Mouse (Mus musculus) liver, embryonic 12.5 days (tissue): ENCODE results near the gene Zswim3. TPM values are rescaled to one million over a fixed set of nuclear protein-coding genes. Genes with fewer than 3 reads are reported as not detected.
"Not testable (repeated sequence)": the region's sequence is repeated elsewhere in the genome, so short reads cannot be mapped to it uniquely, and the experiment has no call there.

Source experiments
- ATAC-seq: fragments of 200-750 bp; cut with Nextera tagmentation; 2 replicates; pipeline ENCODE4 v1.8.0; 2017; ENCODE audit warnings: moderate number of reproducible peaks, mild to moderate bottlenecking, moderate library complexity
- H3K27ac ChIP-seq: fragments of 300-500 bp; sonication (generic); 2 replicates; pipeline ENCODE4 v1.5.1; 2016; ENCODE audit warnings: mild to moderate bottlenecking
- H3K27me3 ChIP-seq: fragments of 300-500 bp; sonication (generic); replicated peaks from 2 replicates; pipeline ENCODE4 v1.6.1; 2016; ENCODE audit warnings: mild to moderate bottlenecking, moderate library complexity
- H3K36me3 ChIP-seq: fragments of 300-500 bp; sonication (generic); 2 replicates; pipeline ENCODE4 v1.6.1; 2016; ENCODE audit warnings: mild to moderate bottlenecking, moderate library complexity
- H3K4me1 ChIP-seq: fragments of 300-500 bp; sonication (generic); 2 replicates; pipeline ENCODE4 v1.6.1; 2016
- H3K4me2 ChIP-seq: fragments of 300-500 bp; sonication (generic); 2 replicates; pipeline ENCODE4 v1.6.1; 2016; ENCODE audit warnings: mild to moderate bottlenecking, moderate library complexity
- H3K4me3 ChIP-seq: fragments of 300-500 bp; sonication (generic); 2 replicates; pipeline ENCODE4 v1.5.1; 2016; ENCODE audit warnings: mild to moderate bottlenecking, moderate library complexity
- H3K9ac ChIP-seq: fragments of 300-500 bp; sonication (generic); 2 replicates; pipeline ENCODE4 v1.6.1; 2016; ENCODE audit warnings: mild to moderate bottlenecking, moderate library complexity
- H3K9me3 ChIP-seq: fragments of 300-500 bp; sonication (generic); replicated peaks from 2 replicates; pipeline ENCODE4 v1.6.1; 2016; ENCODE audit warnings: mild to moderate bottlenecking, moderate library complexity
- WGBS: fragments of 180-500 bp; shearing (Covaris S2); methylation state at CpG from one replicate; pipeline ENCODE4 v1.1.7; 2016; ENCODE audit not compliant: insufficient replicate concordance; 5-methylcytosine and 5-hydroxymethylcytosine counted together
- polyA plus RNA-seq: library from polyadenylated mRNA; unstranded; fragments of >200 nt; fragmentation: Nextera tagmentation; extraction: Ambion mirVana; gene quantifications from 2 replicates; pipeline ENCODE4 v1.2.1, GENCODE M21; 2016

Zswim3 gene
- polyA plus RNA-seq, 1 experiment from 2014 or later, result 5.9 TPM

- Histone ChIP-seq H3K9ac (no peak overlapping the region), H3K27me3 (peaks cover 60% of the 10 kb centered on the region), H3K9me3 (no peaks in the 10 kb centered on the region), H3K4me3 (no peak overlapping the region), H3K36me3 (no peaks in the 10 kb centered on the region), H3K27ac (peak overlapping the region; percentile 45; the same call in 1 of the 2 replicates), H3K4me1 (peaks cover 46% of the 10 kb centered on the region), H3K4me2 (0 out of 2 replicates have a peak overlapping the region, but pooled peaks have one; percentile 14)
- 44% methylated on average over 9 of the region's 9 CpGs for WGBS
- ATAC-seq, result peak; percentile 33; the same call in 1 of the 2 replicates
Measured at GRCm38 (mm10) chr2:164859640-164860432, 54.9 kb downstream of the Zswim3 start.

- Histone ChIP-seq H3K36me3 (no peaks in the 10 kb centered on the region), H3K27ac (no peak overlapping the region), H3K4me1 (peaks cover 48% of the 10 kb centered on the region), H3K9me3 (no peaks in the 10 kb centered on the region), H3K4me3 (no peak overlapping the region), H3K27me3 (peaks cover 48% of the 10 kb centered on the region), H3K9ac (no peak overlapping the region), H3K4me2 (no peak overlapping the region)
- 68% methylated on average over 4 of the region's 4 CpGs for WGBS
- no peak for ATAC-seq
Measured at GRCm38 (mm10) chr2:164861094-164861493, 56.2 kb downstream of the Zswim3 start.

- Histone ChIP-seq H3K27me3 (peaks cover 36% of the 10 kb centered on the region), H3K4me3 (no peak overlapping the region), H3K4me2 (no peak overlapping the region), H3K4me1 (peaks cover 44% of the 10 kb centered on the region), H3K36me3 (no peaks in the 10 kb centered on the region), H3K9me3 (no peaks in the 10 kb centered on the region), H3K27ac (peak overlapping the region; percentile 25; the same call in 1 of the 2 replicates), H3K9ac (no peak overlapping the region)
- WGBS, result 44% methylated on average over 9 of the region's 9 CpGs
- ATAC-seq, result no peak
Measured at GRCm38 (mm10) chr2:164862179-164862861, 57.4 kb downstream of the Zswim3 start.

GRCm38 (mm10) chr2:164863411-164863810, 58.5 kb downstream of the Zswim3 start:
- not testable (repeated sequence) for H3K27ac ChIP-seq, H3K36me3 ChIP-seq, ATAC-seq, H3K9me3 ChIP-seq, H3K4me3 ChIP-seq, H3K9ac ChIP-seq, H3K4me2 ChIP-seq
- 85% methylated on average over 9 of the region's 9 CpGs for WGBS
- Histone ChIP-seq H3K27me3 (peaks cover 25% of the 10 kb centered on the region), H3K4me1 (peaks cover 38% of the 10 kb centered on the region)

GRCm38 (mm10) chr2:164864593-164864992, 59.7 kb downstream of the Zswim3 start:
- WGBS, result 32% methylated on average over 4 of the region's 4 CpGs

GRCm38 (mm10) chr2:164866741-164867551, 62.0 kb downstream of the Zswim3 start:
- 53% methylated on average over 16 of the region's 16 CpGs for WGBS
- ATAC-seq, result no peak
- H3K27ac ChIP-seq, result peak overlapping the region; percentile 25; the same call in 1 of the 2 replicates
- H3K4me3 ChIP-seq, result no peak overlapping the region
- H3K9me3 ChIP-seq, result peaks cover 4% of the 10 kb centered on the region; the same call in 1 of the 2 replicates
- H3K36me3 ChIP-seq, result no peaks in the 10 kb centered on the region
- H3K4me1 ChIP-seq, result peaks cover 26% of the 10 kb centered on the region
- H3K4me2 ChIP-seq, result no peak overlapping the region
- no peak overlapping the region for H3K9ac ChIP-seq
- H3K27me3 ChIP-seq, result no peaks in the 10 kb centered on the region

More at GRCm38 (mm10) chr2:164864593-164864992, 59.7 kb downstream of the Zswim3 start:
- peaks cover 4% of the 10 kb centered on the region; the same call in 1 of the 2 replicates for H3K9me3 ChIP-seq
- no peak overlapping the region for H3K27ac ChIP-seq
- H3K4me3 ChIP-seq, result no peak overlapping the region
- H3K27me3 ChIP-seq, result peaks cover 13% of the 10 kb centered on the region
- H3K36me3 ChIP-seq, result no peaks in the 10 kb centered on the region
- H3K9ac ChIP-seq, result no peak overlapping the region
- peak; percentile 37; the same call in 1 of the 2 replicates for ATAC-seq
- H3K4me2 ChIP-seq, result no peak overlapping the region
- peaks cover 33% of the 10 kb centered on the region for H3K4me1 ChIP-seq

- H3K4me1 ChIP-seq, result peaks cover 21% of the 10 kb centered on the region
- no peak for ATAC-seq
- WGBS, result 86% methylated on average over 7 of the region's 7 CpGs
- no peaks in the 10 kb centered on the region for H3K36me3 ChIP-seq
- peaks cover 4% of the 10 kb centered on the region; the same call in 1 of the 2 replicates for H3K9me3 ChIP-seq
- no peak overlapping the region for H3K9ac ChIP-seq
- no peak overlapping the region for H3K4me3 ChIP-seq
- H3K4me2 ChIP-seq, result no peak overlapping the region
- H3K27me3 ChIP-seq, result no peaks in the 10 kb centered on the region
- H3K27ac ChIP-seq, result 0 out of 2 replicates have a peak overlapping the region, but pooled peaks have one; percentile 25
Measured at GRCm38 (mm10) chr2:164867566-164867965, 62.7 kb downstream of the Zswim3 start.

GRCm38 (mm10) chr2:164868491-164868890, 63.6 kb downstream of the Zswim3 start:
- no peak for ATAC-seq
- WGBS, result 33% methylated on average over 7 of the region's 7 CpGs
- H3K9me3 ChIP-seq, result peaks cover 4% of the 10 kb centered on the region; the same call in 1 of the 2 replicates

More at GRCm38 (mm10) chr2:164868491-164868890, 63.6 kb downstream of the Zswim3 start:
- Histone ChIP-seq H3K4me3 (no peak overlapping the region), H3K36me3 (no peaks in the 10 kb centered on the region), H3K9ac (no peak overlapping the region), H3K4me2 (no peak overlapping the region), H3K4me1 (peaks cover 21% of the 10 kb centered on the region), H3K27ac (no peak overlapping the region), H3K27me3 (no peaks in the 10 kb centered on the region)

Other genes starting within 250 kb of the Zswim3 start
- gene Wfdc2, start 242.7 kb upstream of the Zswim3 start, polyA plus RNA-seq, result 2.1 and 3.2 TPM in 2 replicates
- not detected in 2 replicates for gene Spint3, start 231.6 kb upstream of the Zswim3 start, polyA plus RNA-seq
- gene Wfdc6a, start 219.7 kb upstream of the Zswim3 start, polyA plus RNA-seq, result 0.26 TPM in 1 of 2 replicates, not detected in the other
- gene Eppin, start 211.5 kb upstream of the Zswim3 start, polyA plus RNA-seq, result not detected in 2 replicates
- gene Wfdc6b, start 191.6 kb upstream of the Zswim3 start, polyA plus RNA-seq, result not detected in 2 replicates
- gene Wfdc8, start 191.5 kb upstream of the Zswim3 start, polyA plus RNA-seq, result not detected in 2 replicates
- gene Wfdc16, start 166.3 kb upstream of the Zswim3 start, polyA plus RNA-seq, result not detected in 2 replicates
- not detected in 2 replicates for gene Wfdc10, start 149.1 kb upstream of the Zswim3 start, polyA plus RNA-seq
- gene Wfdc9, start 148.5 kb upstream of the Zswim3 start, polyA plus RNA-seq, result not detected in 2 replicates
- not detected in 2 replicates for gene Wfdc11, start 131.0 kb upstream of the Zswim3 start, polyA plus RNA-seq
- not detected in 2 replicates for gene Wfdc13, start 120.0 kb upstream of the Zswim3 start, polyA plus RNA-seq
- not detected in 2 replicates for gene Spint4, start 106.6 kb upstream of the Zswim3 start, polyA plus RNA-seq
- gene Spint5, start 89.8 kb upstream of the Zswim3 start, polyA plus RNA-seq, result not detected in 2 replicates
- gene Wfdc3, start 59.2 kb upstream of the Zswim3 start, polyA plus RNA-seq, result 0.48 and 0.93 TPM in 2 replicates
- gene Dnttip1, start 59.1 kb upstream of the Zswim3 start, polyA plus RNA-seq, result 56.9 and 61.0 TPM in 2 replicates
- gene Ube2c, start 35.2 kb upstream of the Zswim3 start, polyA plus RNA-seq, result 669 and 687 TPM in 2 replicates
- 0.66 and 1.8 TPM in 2 replicates for gene Tnnc2, start 25.1 kb upstream of the Zswim3 start, polyA plus RNA-seq
- 5.5 TPM in 2 replicates for gene Snx21, start 19.3 kb upstream of the Zswim3 start, polyA plus RNA-seq
- 20.3 and 21.5 TPM in 2 replicates for gene Acot8, start 216 bp upstream of the Zswim3 start, polyA plus RNA-seq
- 8.9 and 9.1 TPM in 2 replicates for gene Zswim1, start 17.6 kb downstream of the Zswim3 start, polyA plus RNA-seq
- not detected in 2 replicates for gene Spata25, start 23.4 kb downstream of the Zswim3 start, polyA plus RNA-seq
- gene Ctsa, start 27.8 kb downstream of the Zswim3 start, polyA plus RNA-seq, result 66.7 and 69.3 TPM in 2 replicates
- gene Neurl2, start 28.4 kb downstream of the Zswim3 start, polyA plus RNA-seq, result 2.1 and 2.2 TPM in 2 replicates
- 8.4 and 8.7 TPM in 2 replicates for gene Pltp, start 52.6 kb downstream of the Zswim3 start, polyA plus RNA-seq
- gene Pcif1, start 74.2 kb downstream of the Zswim3 start, polyA plus RNA-seq, result 48.6 and 51.5 TPM in 2 replicates
- 10.5 and 11.2 TPM in 2 replicates for gene Zfp335, start 106.7 kb downstream of the Zswim3 start, polyA plus RNA-seq
- gene Mmp9, start 135.7 kb downstream of the Zswim3 start, polyA plus RNA-seq, result 1.9 TPM in 2 replicates
- gene Slc12a5, start 155.7 kb downstream of the Zswim3 start, polyA plus RNA-seq, result 0.50 and 0.63 TPM in 2 replicates
- 33.2 and 34.4 TPM in 2 replicates for gene Ncoa5, start 229.8 kb downstream of the Zswim3 start, polyA plus RNA-seq